Mouse (Mus musculus) ES-E14 (cell line): ENCODE results near the gene 5730455P16Rik.

ENCODE experiments used
- CHD2 ChIP-seq: IDR thresholded peaks from 2 replicates; pipeline ENCODE4 v1.6.1; 2014; ENCODE audit warnings: mild to moderate bottlenecking, low read depth, low read length, inconsistent platforms
- HCFC1 ChIP-seq: IDR thresholded peaks from 2 replicates; pipeline ENCODE4 v1.6.1; 2012; ENCODE audit warnings: low read length, inconsistent platforms, borderline replicate concordance; ENCODE audit not compliant: insufficient read depth
- MAFK ChIP-seq: IDR thresholded peaks from 2 replicates; pipeline ENCODE4 v1.6.1; 2014; ENCODE audit warnings: mild to moderate bottlenecking, low read depth, low read length, inconsistent platforms; ENCODE audit not compliant: insufficient read depth
- ZC3H11A ChIP-seq: IDR thresholded peaks from 2 replicates; pipeline ENCODE4 v1.6.1; 2012; ENCODE audit warnings: low read depth, mild to moderate bottlenecking, inconsistent platforms, low read length, borderline replicate concordance
- ZNF384 ChIP-seq: IDR thresholded peaks from 2 replicates; pipeline ENCODE4 v1.6.1; 2012; ENCODE audit warnings: low read depth, low read length, inconsistent platforms

GRCm38 (mm10) chr11:80315743-80316639 lies 61.8 kb downstream of the 5730455P16Rik start:
- TF ChIP-seq ZC3H11A (no peak), MAFK (no peak), HCFC1 (no peak), ZNF384 (no peak), CHD2 (no peak)
